Mouse (Mus musculus): Measurements from ENCODE around the gene B830017H08Rik. TPM values are rescaled to one million over a fixed set of nuclear protein-coding genes. Genes with fewer than 3 reads are reported as not detected.
A peak's percentile ranks its signal among the peaks of the same experiment; 100 is the strongest.

B830017H08Rik gene
- total RNA-seq, 4 experiments from 2014 or later = not detected

DNA sequence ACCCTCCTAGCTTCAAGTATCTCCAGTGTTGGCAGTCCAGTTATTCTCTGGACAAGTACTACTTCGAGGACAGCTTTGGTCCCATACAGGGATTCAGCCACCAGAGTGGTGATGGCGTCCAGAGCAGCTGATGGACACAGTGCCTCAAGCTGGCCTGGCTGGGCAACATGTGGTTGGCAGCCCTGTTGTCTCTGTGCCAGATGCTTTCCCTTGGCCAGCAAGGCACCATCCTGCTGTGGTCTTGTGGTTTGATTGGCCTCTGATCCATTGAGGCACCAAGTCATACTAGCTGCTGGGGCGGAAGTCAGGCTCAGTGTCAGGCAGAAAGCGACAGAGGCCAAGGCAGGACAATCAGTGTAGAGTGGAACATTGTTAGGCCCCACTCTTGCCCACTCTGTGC, 23.8 kb upstream of the B830017H08Rik start:
- DNase-seq (ENCODE audit: low spot score in 2 of 2) = no peak

DNA sequence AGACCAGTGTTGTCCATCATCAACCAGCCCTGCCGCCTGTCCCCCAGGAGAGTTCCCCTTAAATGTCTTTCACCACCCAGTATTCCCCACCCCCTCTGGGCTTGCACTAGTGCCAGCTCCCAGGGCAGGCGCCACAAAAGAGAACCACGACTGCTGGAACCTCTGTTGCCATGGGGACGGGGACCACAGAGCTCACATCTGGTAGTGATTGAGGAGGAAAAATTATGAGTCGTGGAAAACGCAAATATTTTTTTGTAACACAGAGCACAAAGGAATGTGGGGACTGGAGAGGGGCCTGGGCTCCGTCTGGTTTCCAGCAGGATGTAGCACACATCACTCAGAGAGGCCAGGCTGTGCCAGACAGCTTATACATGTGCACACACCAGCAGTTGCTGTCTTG, 23.2 kb upstream of the B830017H08Rik start:
- DNase-seq (ENCODE audit: low spot score in 2 of 2) = peak; percentile 51 to 70

DNA sequence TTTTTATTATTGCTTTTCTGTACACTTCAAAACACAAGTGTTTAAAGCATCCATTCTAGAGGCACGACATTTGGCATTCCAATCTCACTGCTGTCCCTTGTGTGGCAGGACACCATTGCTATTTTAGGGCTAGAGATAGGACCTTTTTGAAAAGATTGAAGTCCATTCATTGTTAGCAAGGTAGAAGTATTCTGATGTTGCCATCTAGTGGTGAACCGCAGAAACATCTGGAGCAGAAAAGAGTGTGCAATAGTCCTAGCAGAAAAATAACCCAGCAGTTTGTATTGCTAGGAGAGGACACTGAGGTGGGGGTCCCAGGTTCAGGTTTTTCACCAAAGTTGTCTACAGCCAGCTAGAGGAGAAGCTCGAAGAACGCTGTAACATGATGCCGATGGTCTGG, 20.8 kb upstream of the B830017H08Rik start:
- no peak for DNase-seq (ENCODE audit: low spot score in 2 of 2)

DNA sequence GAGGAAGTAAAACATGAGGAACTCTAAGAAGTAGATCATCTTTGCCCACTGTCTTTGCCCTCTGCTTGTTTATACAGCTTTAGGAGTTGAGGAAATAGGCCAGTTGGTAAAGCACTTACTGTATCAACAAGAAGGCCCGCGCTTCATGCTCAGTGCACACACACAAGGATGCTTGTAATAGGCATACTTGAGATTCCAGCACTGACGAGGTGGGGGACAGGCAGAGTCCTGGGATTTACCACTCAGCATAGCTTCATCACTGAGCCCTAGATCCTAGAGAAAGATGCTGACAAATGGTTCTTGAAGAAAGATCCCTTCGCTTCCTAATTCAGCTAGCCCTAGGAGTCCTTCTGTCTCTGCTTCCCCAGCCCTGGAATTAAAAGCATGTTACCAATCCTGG, 19.7 kb upstream of the B830017H08Rik start:
- no peak for DNase-seq (ENCODE audit: low spot score in 2 of 2)

DNA sequence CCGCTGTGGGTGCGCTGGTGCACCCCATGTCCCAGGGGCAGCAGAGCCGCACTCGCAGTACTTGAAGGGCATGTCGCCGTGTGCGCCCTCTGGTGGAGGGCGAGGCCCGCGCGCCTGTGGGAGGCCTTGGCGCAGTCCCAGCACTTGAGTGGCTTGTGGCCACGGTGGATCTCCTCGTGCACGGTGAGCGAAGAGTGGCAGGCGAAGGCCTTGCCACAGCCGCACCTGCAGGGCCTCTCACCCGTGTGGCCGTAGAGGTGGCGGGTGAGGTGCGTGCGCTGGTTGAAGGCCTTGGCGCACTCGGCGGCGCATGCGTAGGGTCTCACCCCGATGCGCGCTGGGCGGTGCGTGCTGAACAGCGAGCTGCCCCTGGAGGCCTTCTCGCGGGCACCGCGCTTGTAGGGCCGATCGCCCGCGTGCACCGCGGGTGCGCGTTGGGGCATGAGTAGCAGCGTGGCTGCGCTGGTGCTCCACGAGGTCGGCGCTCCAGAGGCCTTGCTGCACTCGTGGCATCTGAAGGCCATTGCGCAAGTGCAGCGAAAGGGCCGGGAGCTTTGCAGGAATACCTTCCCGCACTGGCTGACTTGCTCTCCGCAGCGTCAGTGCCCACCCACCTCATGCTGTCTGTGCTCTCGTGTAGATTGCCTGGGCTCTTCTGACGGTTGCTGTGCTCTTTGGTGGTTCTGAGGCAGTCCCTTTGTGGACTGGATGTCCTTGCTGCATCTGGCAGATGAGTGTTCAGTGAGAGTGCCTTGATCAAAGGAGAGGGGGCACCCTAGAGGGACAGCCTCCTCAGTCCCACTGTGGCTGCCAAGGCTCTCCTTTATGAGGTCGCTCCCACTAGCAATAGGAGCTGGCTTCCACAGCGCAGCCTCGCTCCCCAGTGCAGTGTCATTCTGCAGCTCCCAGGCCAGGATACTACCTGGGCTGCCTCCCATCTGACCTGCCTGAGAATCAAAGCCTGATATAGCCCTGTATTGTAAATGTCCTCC, 17.2 kb upstream of the B830017H08Rik start:
- DNase-seq (ENCODE audit: low spot score in 2 of 2) = peak; percentile 59 to 65

DNA sequence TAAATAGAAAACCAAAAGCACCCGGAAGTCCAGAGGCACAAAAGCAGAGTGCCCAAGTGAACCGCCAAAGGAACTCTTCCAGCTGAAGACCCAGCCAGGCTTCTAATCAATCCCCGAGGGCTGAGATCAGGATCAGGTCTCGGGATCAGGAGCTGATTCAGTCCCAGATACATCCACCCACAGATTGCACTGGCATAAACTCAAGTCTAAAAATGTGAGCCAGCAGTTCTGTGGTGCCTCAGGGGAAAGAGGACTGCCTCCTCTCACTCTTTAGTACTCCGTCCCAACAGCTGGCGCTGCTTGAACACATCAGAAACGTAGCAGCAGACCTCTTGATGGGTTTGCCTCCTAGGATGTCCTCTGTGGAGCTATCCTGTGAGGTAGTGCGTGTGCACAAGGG, 16.4 kb upstream of the B830017H08Rik start:
- no peak for DNase-seq (ENCODE audit: low spot score in 2 of 2)

DNA sequence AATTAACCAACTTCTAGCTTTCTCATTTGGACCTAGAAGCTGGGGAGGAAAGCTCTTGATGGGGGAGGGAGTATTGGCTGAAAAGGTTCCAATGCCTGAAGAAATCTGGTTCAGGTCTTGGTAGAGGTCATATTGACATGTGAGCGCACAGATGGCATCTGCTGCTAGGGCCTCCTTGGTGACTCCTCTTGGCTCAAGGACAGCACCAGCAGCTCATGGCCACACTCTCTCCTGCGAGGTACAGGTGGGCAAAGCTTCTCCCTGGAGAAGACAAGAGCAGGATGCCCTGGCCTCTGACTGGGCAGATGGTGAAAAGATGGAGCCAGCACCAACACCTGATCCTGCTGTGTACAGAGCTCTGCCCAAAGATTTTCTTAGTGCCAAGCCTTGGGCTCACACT, 6.4 kb upstream of the B830017H08Rik start:
- DNase-seq (ENCODE audit: low spot score in 2 of 2) = no peak

DNA sequence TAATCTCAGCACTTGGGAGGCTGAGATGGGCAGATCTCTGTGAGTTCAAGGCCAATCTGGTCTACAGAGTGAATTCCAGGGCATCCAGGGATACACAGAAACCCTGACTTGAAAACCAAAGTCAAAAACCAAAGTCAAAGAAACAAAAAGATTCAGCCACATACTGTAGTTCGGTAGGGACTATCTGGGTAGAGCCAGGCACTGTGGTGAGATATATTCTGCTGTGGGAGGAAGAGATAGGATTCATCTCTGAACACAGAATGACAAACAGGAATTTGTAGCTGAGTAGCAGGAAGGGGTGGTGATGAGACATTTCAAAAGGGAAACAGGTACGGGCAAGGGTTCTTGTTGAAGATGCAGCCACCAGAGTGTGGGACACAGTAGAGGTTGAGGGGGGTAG, 4.7 kb upstream of the B830017H08Rik start:
- no peak for DNase-seq (ENCODE audit: low spot score in 2 of 2)

DNA sequence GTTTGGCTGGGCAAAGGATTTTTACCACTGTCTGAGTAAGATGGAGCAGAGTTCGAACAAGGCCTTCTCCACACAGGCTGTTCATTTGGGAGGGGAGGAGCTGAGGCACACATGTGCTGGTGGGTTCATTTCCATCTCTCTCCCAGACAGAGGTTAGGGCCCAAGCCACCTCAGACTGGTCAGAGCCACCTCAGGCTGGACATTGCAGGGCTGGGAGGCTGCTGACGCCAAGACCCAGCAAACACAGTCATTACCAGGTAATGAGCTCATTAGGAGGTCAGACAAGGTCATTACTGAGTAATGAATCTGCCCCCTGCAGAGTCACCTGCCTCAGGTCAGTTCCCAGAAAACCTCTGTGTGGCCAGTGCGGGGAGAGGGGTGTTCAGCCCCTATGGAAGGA, 4.1 kb upstream of the B830017H08Rik start:
- no peak for DNase-seq (ENCODE audit: low spot score in 2 of 2)

DNA sequence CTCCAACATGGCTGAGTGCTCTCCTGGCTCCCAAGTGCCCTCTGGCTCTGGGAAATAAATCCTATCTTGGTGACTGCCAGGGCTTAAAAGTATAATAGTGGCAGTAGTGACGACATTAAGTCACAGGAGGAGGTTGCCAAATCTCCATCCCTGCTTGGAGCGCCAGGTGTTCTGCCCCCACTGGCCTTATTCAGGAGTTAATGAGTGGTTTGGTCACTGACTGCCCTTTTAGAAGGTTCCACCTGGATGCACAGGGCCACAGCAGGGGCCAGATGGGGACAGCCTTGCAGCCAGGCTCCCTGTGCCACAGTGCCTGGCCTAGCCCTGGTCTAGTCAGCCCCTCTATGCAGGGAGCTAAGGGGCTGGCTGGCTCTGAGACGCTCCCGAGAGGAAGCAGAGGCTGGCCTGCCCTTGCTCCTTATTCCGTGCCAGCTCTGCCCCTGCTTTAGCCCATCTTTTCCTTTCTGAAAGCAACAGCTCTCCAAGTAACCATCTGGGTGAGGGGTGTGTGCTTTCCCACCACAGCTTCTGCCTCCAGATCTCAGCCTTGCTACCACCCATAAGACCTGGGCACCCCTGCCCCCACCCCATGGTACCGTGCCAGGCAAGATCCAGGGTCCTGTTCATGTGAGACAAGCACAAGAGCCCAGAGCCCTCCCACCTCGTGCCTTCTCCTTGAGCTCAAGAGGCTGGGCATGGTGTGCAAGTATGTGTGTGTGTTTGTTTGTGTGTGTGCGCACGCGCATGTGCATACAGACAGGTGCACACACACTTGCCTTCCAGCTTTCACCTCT, 2.3 kb upstream of the B830017H08Rik start:
- DNase-seq (ENCODE audit: low spot score in 2 of 2) = no peak

DNA sequence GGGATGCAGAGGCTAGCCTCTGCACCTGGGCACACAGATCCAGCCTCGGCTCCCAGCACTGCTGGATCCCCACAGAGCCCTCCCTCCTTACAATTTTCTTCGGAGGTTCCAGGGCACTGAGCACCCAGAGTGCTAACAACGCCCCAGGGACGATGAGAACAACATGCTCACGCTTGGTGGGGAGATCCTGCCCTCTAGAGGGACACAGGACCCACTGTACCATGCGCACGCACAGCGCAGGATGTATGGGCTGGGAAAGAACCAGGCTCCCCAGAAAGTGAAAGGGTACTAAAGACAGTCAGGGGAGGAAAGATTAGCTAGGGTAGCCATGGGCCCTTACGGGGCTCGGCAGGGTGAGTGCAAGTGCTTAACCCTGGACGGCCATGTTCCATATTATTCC, 1.1 kb upstream of the B830017H08Rik start:
- DNase-seq (ENCODE audit: low spot score in 2 of 2) = no peak

DNA sequence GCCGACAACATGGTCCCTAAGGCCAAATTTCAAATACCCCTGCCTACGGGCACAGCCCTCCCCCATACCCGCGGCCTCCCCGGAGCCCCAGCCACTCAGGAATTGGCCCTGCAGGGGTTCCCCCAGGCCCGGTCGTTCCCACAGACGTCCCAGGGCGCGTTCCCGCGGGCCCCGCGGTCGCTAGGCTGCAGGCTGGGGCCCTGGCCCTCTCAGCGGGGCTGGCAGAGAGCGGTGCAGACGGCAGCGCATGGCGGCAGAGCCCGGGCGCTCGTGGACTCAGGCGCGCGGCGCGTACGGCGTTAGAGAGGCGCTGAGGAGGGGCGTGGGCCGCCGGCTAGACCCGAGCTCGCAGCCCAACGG, 380 bp downstream of the B830017H08Rik start:
- DNase-seq (ENCODE audit: low spot score in 2 of 2) = no peak

DNA sequence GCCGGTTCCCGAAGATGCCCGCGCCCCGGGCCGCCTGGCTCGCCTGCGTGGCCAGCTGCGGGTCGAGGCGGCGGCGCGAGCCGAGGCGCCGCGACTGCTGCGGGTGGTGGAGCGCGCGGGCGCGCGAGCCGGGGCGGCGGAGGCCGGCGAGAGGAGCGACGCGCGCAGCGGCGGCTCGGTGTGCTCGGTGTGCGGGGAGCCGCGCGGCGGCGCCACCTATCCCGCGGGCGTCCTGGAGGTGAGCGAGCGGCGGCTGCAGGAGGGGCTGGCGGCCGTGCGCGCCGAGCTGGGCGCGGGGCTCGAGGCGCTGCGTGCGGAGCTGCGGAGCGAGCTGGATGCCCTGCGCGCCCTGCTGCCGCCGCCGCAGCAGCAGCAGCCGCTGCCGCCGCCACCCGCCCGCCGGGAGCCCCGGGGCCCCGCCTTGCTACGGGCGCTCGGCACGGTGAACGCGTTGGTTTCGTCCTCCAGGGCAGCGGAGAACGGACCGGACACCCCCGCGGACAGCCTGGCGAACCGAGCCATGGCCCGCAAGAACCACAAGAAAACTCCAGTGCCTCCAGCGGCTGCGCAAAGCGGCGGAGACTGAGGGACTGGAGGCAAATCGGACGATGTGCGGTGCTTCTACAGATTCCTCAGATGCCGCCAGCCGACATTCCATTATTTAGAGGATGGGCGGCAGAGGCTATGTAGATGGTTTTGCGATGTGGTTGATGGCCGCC, 919 bp downstream of the B830017H08Rik start:
- no peak for DNase-seq (ENCODE audit: low spot score in 2 of 2)

DNA sequence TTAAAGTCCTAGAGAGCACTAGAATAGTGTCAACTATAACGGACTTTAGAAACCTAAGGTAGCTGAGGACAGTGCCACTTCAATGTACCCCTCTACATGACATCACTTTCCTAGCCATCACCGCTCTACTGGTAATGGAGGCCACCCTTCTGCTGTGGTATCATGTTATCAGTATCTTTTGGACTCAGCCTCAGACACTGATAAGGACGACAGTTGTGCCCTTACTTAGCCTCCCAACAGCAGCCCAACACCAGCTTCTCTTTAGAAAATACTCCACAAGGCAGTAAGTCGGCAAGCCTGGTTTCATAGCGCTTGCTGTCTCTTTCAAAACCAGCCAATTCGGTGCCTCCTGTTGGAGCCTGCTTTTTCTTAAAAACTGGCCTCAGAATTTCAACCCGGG, 1.6 kb downstream of the B830017H08Rik start:
- DNase-seq (ENCODE audit: low spot score in 2 of 2) = no peak

DNA sequence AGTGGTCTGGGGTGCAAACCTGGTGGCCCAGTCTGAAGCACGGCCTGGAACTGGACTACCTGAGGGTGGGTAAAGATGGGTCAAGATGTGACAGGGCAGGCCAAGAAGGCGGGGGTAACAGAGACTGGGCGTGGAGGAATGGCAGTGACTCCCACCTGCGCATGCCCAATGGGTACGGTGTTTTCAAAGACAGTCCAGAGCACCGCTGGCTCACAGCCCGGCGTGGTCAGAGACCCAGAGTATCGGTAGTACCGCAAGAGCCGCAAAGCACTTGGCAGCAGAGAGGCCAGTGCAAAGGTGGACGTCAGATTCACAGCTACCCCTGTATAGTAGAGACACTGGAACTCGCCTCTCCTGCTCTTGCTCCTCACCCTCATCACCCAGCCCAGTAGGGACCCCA, 2.6 kb downstream of the B830017H08Rik start:
- DNase-seq (ENCODE audit: low spot score in 2 of 2) = no peak

DNA sequence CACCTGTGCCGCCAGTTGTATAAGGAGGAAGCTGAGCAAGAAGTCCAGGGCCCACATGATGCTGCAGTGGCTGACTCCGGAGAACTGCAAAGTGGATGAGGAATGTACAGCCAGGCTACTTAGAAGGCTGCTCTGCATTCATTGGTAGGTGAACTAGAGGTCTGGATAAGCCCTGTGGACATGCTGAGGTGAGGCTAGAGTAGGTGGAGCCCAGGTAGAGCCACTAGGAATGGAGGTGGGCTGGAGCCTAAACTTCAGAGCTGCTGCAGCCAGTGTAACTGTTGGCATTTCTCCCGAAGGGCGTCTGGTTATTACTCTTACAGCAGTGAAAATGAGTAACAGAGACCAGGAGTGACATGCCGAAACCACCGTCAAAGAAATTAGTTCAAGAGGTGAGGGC, 5.1 kb downstream of the B830017H08Rik start, which contains the start of gene Car15:
Car15 (minus strand) TSS at position 314 of the 400 bp plus-strand sequence.
- DNase-seq (ENCODE audit: low spot score in 2 of 2) = no peak

DNA sequence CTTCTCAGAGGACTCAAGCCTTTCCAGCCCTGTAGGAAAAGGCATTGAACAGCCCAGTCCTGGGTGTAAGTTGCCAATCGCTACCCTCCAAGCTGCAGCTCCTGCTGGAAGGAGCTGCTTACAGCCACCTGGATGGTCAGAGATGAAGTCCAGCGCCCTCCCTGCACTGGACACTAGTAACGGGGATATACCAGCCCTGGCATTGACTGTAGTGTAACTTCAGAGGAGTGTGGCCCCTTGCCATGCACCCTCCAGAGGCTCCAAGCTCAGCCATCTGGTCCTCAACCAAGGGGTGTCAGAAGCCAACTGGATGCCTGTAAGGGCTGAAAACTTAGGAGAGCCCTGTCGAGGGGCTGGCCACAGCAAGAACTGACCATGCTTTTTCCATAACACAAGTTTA, 7.1 kb downstream of the B830017H08Rik start:
- peak; percentile 39 to 72 for DNase-seq (ENCODE audit: low spot score in 2 of 2)

DNA sequence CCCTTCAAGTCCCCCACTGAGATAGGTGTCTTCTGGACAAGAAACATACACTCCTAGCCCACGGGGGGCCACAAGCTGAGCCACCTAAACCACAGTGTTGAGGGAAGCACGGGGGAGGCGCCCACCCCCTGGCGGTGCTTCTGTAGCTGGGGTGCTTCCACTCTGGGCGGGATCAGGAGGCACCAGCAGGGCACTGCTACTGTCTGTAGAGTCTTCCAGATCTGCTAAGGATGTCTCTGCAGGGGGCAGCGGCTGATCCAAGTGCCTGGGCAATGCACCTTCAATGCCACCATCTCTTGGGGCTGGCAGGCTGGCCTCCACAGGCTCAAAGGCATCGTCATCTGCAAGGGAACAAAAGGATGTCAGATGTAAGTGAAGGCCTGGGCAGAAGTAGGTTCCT, 9.5 kb downstream of the B830017H08Rik start:
- no peak for DNase-seq (ENCODE audit: low spot score in 2 of 2)

DNA sequence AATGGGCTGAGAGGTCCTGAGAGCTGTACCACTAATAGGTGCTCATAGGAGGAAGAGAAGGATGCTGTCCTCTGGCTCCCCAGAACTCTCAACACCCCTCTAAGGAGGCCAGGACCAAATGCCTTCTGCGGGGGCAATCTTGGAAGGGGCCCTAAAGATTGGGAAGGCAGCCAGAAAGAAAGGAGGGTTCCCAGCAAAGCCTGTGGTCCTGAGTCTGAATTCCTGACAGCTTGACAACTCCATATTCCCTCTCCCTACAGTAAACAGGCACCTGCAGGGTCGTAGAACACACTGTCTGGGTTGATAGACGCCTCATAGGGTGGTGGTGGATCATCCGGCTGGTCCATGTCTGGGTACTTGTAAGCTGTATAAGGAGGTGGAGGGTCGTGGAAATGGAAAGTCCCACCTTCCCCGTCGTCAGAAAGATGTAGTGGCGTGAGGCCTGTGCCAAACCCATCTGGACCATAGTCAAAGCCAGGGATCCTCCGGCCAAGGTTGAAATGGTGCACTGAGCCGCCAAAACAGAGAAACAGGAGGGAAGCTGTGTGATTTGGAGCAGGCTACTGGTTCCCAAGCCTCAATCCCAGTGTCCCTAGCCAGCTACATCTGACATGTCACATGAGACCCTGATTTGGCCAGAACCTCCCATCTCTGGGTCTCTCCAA, 10.9 kb downstream of the B830017H08Rik start:
- no peak for DNase-seq (ENCODE audit: low spot score in 2 of 2)

DNA sequence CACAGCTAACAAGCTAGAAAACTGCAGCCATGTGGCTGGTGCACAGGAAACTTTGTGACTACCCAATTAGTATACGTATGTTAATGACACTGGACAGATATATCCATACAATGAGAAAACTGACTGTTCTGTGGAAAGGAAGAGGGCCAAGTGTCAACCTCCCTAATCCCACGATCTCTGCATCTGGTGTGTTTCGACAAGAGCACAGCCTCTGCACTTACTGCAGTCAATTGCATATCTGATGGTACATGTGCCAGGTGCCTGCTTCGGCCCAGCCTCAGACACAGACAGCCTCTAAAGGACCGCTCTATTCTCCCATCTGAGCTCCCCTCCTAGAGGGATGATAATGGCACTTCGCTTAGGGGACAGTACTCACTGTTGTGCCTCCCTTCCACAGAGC, 15.5 kb downstream of the B830017H08Rik start:
- no peak for DNase-seq (ENCODE audit: low spot score in 2 of 2)

DNA sequence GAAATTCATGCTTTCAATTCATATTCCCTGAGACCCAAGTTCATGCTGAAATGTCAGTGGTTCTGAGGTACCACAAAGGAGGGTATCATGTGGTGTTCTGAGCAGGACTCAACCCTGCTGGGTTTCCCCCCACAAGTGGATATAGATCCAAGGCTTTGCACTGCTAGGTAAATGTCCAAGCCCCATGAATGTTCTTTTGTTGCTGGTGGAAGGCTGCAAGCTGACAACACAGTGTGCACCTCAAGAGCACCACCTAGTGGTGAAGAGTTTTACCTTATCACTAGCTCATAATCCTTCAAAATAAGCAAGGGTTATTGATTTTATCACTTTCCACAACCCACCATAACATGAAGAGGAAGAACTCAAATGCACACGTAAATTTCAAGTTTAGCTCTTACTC, 16.0 kb downstream of the B830017H08Rik start:
- no peak for DNase-seq (ENCODE audit: low spot score in 2 of 2)
